Mouse (Mus musculus) brain, embryonic 14.5 days (tissue): Measurements from ENCODE around the gene Osbp2.

Experiments
- CTCF ChIP-seq: fragments of 200-500 bp; IDR thresholded peaks from 2 replicates; pipeline ENCODE4 v1.5.1; 2012; ENCODE audit warnings: inconsistent platforms, mild to moderate bottlenecking, moderate library complexity, borderline replicate concordance; ENCODE audit not compliant: insufficient read depth, insufficient read length; ENCODE audit errors: extremely low read depth
- POLR2A ChIP-seq: fragments of 200-500 bp; IDR thresholded peaks from 2 replicates; pipeline ENCODE4 v1.6.1; 2012; ENCODE audit warnings: mild to moderate bottlenecking, inconsistent platforms, borderline replicate concordance; ENCODE audit not compliant: poor library complexity, insufficient read depth, insufficient read length, severe bottlenecking; ENCODE audit errors: extremely low read depth

DNA sequence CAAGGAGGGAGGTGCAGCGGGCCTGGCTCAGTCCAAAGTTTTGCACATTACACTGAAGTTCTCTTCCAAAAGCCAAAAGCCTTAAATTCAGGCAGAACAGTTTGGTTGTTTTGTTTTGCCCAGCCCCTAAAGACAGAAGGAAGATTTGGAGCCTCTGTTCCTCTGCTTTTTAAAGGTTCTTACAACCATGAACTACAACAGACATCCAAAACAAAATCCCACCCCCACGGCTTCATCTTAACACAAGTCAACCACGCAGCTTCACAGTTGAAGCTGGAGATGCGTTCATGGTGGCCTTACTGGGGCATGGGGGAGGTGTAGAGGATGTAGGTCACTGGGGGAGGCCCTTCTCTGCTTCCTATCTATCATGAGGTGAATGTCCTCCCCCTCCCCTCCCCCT is 11.8 kb downstream of the Osbp2 start:
- TF ChIP-seq CTCF (no peak), POLR2A (no peak)
